Mouse (Mus musculus): ENCODE results near the gene Ppm1e. TPM values are rescaled to one million over a fixed set of nuclear protein-coding genes. Genes with fewer than 3 reads are reported as not detected.

Gene Ppm1e
- total and polyA plus RNA-seq, 3 experiments: 0.64 to 0.86 (median 0.74) TPM

GRCm38 (mm10) chr11:87275420-87276048 lies 83.3 kb downstream of the Ppm1e start:
- H3K4me1 ChIP-seq (ENCODE audit: control insufficient read depth in 1 of 2, insufficient read depth in 2 of 2): peaks cover 3 to 23% of the 10 kb centered on the region in 2 experiments; a peak in 2 of 4 replicates
- H3K9me3 ChIP-seq (replicated peaks; ENCODE audit: low read length): peaks cover 2% of the 10 kb centered on the region
- TF ChIP-seq MYC (IDR thresholded peaks at IDR 0.05; ENCODE audit: low read depth, low read length) (no peak), HCFC1 (IDR thresholded peaks at IDR 0.05; ENCODE audit: low read depth, low read length) (no peak), POLR2A (IDR thresholded peaks at IDR 0.05; ENCODE audit: low read depth, low read length) (no peak), MAZ (IDR thresholded peaks at IDR 0.05; ENCODE audit: low read depth, low read length) (no peak), NELFE (IDR thresholded peaks at IDR 0.05; ENCODE audit: low read depth, low read length) (no peak), RAD21 (IDR thresholded peaks at IDR 0.05; ENCODE audit: low read depth, low read length) (no peak), ETS1 (conservative IDR thresholded peaks at IDR 0.05; ENCODE audit: low read depth, low read length) (no peak), USF1 (IDR thresholded peaks at IDR 0.05; ENCODE audit: low read depth, low read length) (no peak), GABPA (IDR thresholded peaks at IDR 0.05; ENCODE audit: insufficient replicate concordance, low read depth, low read length) (no peak), PAX5 (IDR thresholded peaks at IDR 0.05; ENCODE audit: low read length) (no peak), ZC3H11A (IDR thresholded peaks at IDR 0.05; ENCODE audit: low read depth, low read length) (no peak), CHD2 (IDR thresholded peaks at IDR 0.05; ENCODE audit: low read length) (no peak), NRF1 (IDR thresholded peaks at IDR 0.05; ENCODE audit: low read depth, low read length) (no peak), MAX (IDR thresholded peaks at IDR 0.05; ENCODE audit: low read length) (no peak), JUND (conservative IDR thresholded peaks at IDR 0.05; ENCODE audit: low read depth, low read length) (no peak), SIN3A (IDR thresholded peaks at IDR 0.05; ENCODE audit: low read length) (no peak), TCF12 (IDR thresholded peaks at IDR 0.05; ENCODE audit: low read depth, low read length) (no peak), POLR2AphosphoS2 (IDR thresholded peaks at IDR 0.05; ENCODE audit: low read depth, low read length) (no peak)
- H3K9ac ChIP-seq (ENCODE audit: insufficient read depth, low read depth): no peak overlapping the region
- in situ Hi-C loops (cut with MboI; ENCODE audit: low pct_ligation_motif_present, low pct_unique_long_range_greater_than_20kb, low sequenced_read_pairs) (no loop called here), dilution Hi-C loops (cut with MboI; ENCODE audit: extremely low pct_ligation_motif_present, extremely low pct_unique_long_range_greater_than_20kb, low sequenced_read_pairs) (no loop called here)
- DNase-seq (ENCODE audit: extremely low read depth): no peak
- no peak overlapping the region for H3K27ac ChIP-seq (ENCODE audit: insufficient read depth, low read depth)
- no peaks in the 10 kb centered on the region for H3K79me2 ChIP-seq (replicated peaks; ENCODE audit: control insufficient read depth, extremely low read depth, insufficient read depth, poor library complexity, severe bottlenecking)
- no peaks in the 10 kb centered on the region for H3K36me3 ChIP-seq (replicated peaks in 1 of 2; ENCODE audit: control insufficient read depth in 1 of 2, insufficient read depth in 1 of 2, low read length in 1 of 2)
- H3K4me3 ChIP-seq (replicated peaks in 1 of 3; ENCODE audit: low read depth in 2 of 3, low read length in 2 of 3, poor library complexity in 1 of 3): no peak overlapping the region
- no peak overlapping the region for H3K4me2 ChIP-seq (ENCODE audit: insufficient read depth, low read depth, poor library complexity, severe bottlenecking)
- no peaks in the 10 kb centered on the region for H3K27me3 ChIP-seq (replicated peaks)

DNA sequence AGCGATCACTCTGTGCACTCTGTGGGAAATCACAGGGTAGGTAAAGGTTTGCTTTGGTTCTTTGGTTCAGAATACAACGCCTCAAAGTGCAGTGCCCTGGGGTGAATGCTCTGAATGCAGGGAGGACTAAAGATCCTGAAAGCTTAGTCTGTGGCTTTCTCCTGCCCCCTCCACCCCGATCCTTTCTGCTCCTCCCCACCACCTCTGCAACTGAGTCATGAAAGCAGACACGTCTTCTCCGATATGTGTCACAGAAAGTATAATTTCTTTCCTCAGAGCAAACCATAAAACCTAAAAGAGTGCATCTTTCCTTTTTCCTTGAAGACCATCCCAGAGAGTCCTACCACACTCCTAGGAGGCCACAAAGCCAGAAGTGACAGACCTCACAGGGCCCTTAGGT lies 86.1 kb downstream of the Ppm1e start:
- no peak overlapping the region for H3K4me2 ChIP-seq (ENCODE audit: insufficient read depth, low read depth, poor library complexity, severe bottlenecking)
- no peaks in the 10 kb centered on the region for H3K36me3 ChIP-seq (replicated peaks in 1 of 2; ENCODE audit: control insufficient read depth in 1 of 2, insufficient read depth in 1 of 2, low read length in 1 of 2)
- no peak overlapping the region for H3K27ac ChIP-seq (ENCODE audit: insufficient read depth, low read depth)
- DNase-seq (ENCODE audit: extremely low read depth): no peak
- H3K4me3 ChIP-seq (replicated peaks in 1 of 3; ENCODE audit: low read depth in 2 of 3, low read length in 2 of 3, poor library complexity in 1 of 3): no peak overlapping the region
- TF ChIP-seq HCFC1 (IDR thresholded peaks at IDR 0.05; ENCODE audit: low read depth, low read length): no peak
- TF ChIP-seq GABPA (IDR thresholded peaks at IDR 0.05; ENCODE audit: insufficient replicate concordance, low read depth, low read length): no peak
- no peak for TF ChIP-seq ZKSCAN1 (IDR thresholded peaks at IDR 0.05; ENCODE audit: borderline replicate concordance, low read depth, low read length)
- no peak for TF ChIP-seq CHD1 (IDR thresholded peaks at IDR 0.05; ENCODE audit: low read depth, low read length)
- TF ChIP-seq EP300 (IDR thresholded peaks at IDR 0.05; ENCODE audit: low read length): no peak
- no peak for TF ChIP-seq RAD21 (IDR thresholded peaks at IDR 0.05; ENCODE audit: low read depth, low read length)
- TF ChIP-seq ZC3H11A (IDR thresholded peaks at IDR 0.05; ENCODE audit: low read depth, low read length): no peak
- no peak for TF ChIP-seq TBP (conservative IDR thresholded peaks at IDR 0.05; ENCODE audit: low read depth, low read length)
- no peak for TF ChIP-seq E2F4 (IDR thresholded peaks at IDR 0.05; ENCODE audit: insufficient replicate concordance, low read depth, low read length)
- TF ChIP-seq MAFK (IDR thresholded peaks at IDR 0.05; ENCODE audit: insufficient replicate concordance, low read length): no peak
- TF ChIP-seq IRF4 (IDR thresholded peaks at IDR 0.05; ENCODE audit: low read depth, low read length): no peak
- TF ChIP-seq MEF2A (IDR thresholded peaks at IDR 0.05; ENCODE audit: borderline replicate concordance, low read depth, low read length): no peak
- no peak for TF ChIP-seq ZMIZ1 (IDR thresholded peaks at IDR 0.05; ENCODE audit: low read depth, low read length)
- no peak for TF ChIP-seq JUN (IDR thresholded peaks at IDR 0.05; ENCODE audit: insufficient read depth, low read depth, low read length)
- no peak for TF ChIP-seq MXI1 (IDR thresholded peaks at IDR 0.05; ENCODE audit: low read depth, low read length)
- TF ChIP-seq SIN3A (IDR thresholded peaks at IDR 0.05; ENCODE audit: low read length): no peak
- in situ Hi-C loops (cut with MboI; ENCODE audit: low pct_ligation_motif_present, low pct_unique_long_range_greater_than_20kb, low sequenced_read_pairs): no loop called here
- H3K9ac ChIP-seq (ENCODE audit: insufficient read depth, low read depth): no peak overlapping the region
- dilution Hi-C loops (cut with MboI; ENCODE audit: extremely low pct_ligation_motif_present, extremely low pct_unique_long_range_greater_than_20kb, low sequenced_read_pairs): no loop called here
- peaks cover 2% of the 10 kb centered on the region for H3K9me3 ChIP-seq (replicated peaks; ENCODE audit: low read length)
- H3K4me1 ChIP-seq (ENCODE audit: control insufficient read depth in 1 of 2, insufficient read depth in 2 of 2): peaks cover 0 to 16% of the 10 kb centered on the region in 2 experiments; a peak in 2 of 4 replicates
- H3K79me2 ChIP-seq (replicated peaks; ENCODE audit: control insufficient read depth, extremely low read depth, insufficient read depth, poor library complexity, severe bottlenecking): no peaks in the 10 kb centered on the region
- no peaks in the 10 kb centered on the region for H3K27me3 ChIP-seq (replicated peaks)
